Mouse (Mus musculus) CH12.LX (cell line): Measurements from ENCODE around the gene Nr0b2.

ENCODE experiments used
- CTCF ChIP-seq, 2 experiments: IDR thresholded peaks in 1 of 2; conservative IDR thresholded peaks in 1 of 2; 2 replicates each; pipeline ENCODE4 v1.5.1; 2011 to 2012; ENCODE audit warnings: low read depth in 2 of 2, low read length in 2 of 2, improper control_type of control experiment in 1 of 2, inconsistent platforms in 1 of 2, mild to moderate bottlenecking in 1 of 2, moderate library complexity in 1 of 2
- E2F4 ChIP-seq: IDR thresholded peaks from 2 replicates; pipeline ENCODE4 v1.6.1; 2011; ENCODE audit warnings: low read depth, low read length, improper control_type of control experiment; ENCODE audit not compliant: insufficient replicate concordance
- ZKSCAN1 ChIP-seq: IDR thresholded peaks from 2 replicates; pipeline ENCODE4 v1.6.1; 2012; ENCODE audit warnings: low read depth, inconsistent platforms, low read length, improper control_type of control experiment, borderline replicate concordance

DNA sequence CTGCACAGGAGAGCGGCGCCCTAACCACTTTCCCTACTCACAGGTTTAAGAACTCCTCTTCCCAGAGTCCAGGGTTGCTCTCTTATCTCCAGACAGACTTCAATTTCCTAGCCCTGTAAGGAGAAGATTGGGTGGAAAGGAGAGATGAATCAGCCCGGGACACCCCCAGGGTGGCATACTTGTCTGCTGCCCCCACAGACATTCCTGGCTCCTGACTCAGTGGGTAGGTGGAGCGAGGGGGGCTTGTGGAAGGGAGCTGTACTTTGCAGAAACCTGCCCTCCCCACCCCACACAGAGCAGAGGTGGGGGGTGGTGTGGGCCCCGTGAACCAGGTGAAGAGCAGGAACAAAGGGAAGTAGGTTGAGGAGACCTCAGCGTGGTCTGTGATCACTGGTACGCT is 42.4 kb downstream of the Nr0b2 start:
- TF ChIP-seq E2F4 (no peak), CTCF (conservative IDR thresholded peaks at IDR 0.05 in 1 of 2, IDR thresholded peaks at IDR 0.05 in 1 of 2; ENCODE audit: low read depth in 2 of 2, low read length in 2 of 2) (no peak), ZKSCAN1 (no peak)
